Mouse (Mus musculus) mouse embryonic stem cell (cell line): ENCODE results near the gene Hist2h3b.
"Not testable (repeated sequence)": the region's sequence is repeated elsewhere in the genome, so short reads cannot be mapped to it uniquely, and the experiment has no call there.

ENCODE experiments used
- in situ Hi-C, 2 experiments: fragments of 300-500 bp; cut with MboI; formaldehyde crosslinking; loops; 1 replicate in 1 of 2; 3 replicates in 1 of 2; pipeline ENCODE4 v1.14.3; 2019 to 2020; ENCODE audit warnings: low sequenced_read_pairs in 2 of 2, low pct_unique_long_range_greater_than_20kb in 1 of 2, mixed read lengths in 1 of 2; ENCODE audit not compliant: unreplicated experiment in 1 of 2

Gene Hist2h3b

DNA sequence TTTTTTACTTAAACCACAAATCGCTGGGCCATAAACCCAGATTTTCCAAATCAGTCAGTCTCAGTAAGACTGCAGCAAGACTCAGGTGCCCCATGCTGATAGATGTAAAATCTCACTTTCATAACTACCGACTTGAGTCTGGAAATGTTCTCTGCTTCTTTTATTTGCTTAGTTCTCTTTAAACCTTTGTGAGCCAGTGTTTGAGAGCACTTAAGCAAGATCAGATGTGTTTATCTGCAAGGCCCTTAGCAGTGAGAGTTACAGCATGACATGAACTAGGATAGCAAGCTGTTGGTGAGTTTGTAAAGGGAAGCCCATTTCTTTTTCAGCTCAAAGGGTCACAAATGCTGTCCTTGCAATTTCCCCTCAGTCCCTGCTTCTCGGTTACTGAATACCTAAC is 11.3 kb upstream of the Hist2h3b start:
- in situ Hi-C loops, result no loop called here

DNA sequence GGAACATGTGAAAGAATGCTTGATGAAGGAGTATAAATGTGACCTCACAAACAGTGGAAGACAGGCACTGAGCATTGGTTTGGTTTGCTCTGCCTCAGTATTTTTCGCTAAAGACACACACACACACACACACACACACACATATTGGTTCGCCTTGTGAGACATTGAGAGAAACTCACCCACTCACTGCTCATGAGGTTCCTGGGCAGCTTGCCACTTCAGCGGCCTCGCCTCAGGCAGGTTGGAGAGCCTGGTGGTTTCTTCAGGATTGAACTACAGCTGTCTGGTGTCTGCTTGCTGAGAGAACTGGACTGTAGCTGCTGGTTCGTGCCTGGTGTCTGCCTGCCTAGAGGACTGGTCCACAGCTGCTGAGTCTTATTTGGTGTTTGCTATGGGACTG is 8.2 kb upstream of the Hist2h3b start:
- in situ Hi-C loops, result no loop called here

DNA sequence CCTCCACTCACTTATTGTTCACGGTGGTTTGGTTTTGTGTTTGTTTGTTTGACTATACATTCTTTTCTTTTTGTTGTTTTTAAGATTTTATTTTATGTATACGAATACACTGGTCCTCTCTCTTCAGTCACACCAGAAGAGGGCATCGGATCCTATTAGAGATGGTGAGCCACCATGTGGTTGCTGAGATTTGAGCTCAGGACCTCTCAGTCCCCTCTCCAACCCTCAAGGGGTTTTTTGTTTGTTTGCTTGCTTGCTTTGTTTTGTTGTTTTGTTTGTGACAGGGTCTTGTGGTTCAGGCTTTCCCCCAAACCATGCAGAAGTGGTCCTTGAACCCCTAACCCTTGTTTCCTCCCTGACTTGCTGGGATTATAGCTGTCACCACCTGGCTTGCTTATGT is 6.8 kb upstream of the Hist2h3b start:
- in situ Hi-C loops, result no loop called here

DNA sequence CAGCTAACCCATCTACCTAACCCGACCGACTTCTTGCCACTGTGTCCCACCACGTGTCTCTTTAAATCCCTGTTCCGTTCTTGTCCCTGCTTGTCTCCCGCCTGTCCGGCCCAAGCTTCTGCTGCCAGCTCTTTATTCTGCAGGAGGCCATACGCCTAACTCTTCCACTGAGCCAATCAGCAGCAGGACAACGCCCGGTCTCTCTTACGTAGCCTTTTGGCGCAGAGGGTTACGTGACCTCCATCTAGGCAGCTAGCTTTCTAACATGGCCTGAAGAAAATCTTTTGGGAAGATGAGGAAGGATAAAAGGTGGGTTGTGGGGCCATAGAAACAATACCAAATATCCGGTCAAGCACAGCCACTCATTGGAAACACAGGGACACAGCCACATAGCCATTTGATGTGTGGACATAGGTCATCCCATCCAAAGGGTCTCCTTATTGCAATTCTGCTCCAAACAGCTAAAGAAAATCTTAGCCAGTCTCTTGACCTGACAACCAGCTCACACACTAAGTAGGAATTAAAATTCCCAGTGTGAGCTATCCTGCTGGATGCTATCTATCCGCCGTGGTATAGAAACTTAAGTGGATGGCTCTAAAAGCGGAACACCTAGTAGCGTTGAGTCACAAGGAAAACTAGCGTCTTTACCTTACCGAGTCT is 6.1 kb upstream of the Hist2h3b start:
- in situ Hi-C loops, result no loop called here

DNA sequence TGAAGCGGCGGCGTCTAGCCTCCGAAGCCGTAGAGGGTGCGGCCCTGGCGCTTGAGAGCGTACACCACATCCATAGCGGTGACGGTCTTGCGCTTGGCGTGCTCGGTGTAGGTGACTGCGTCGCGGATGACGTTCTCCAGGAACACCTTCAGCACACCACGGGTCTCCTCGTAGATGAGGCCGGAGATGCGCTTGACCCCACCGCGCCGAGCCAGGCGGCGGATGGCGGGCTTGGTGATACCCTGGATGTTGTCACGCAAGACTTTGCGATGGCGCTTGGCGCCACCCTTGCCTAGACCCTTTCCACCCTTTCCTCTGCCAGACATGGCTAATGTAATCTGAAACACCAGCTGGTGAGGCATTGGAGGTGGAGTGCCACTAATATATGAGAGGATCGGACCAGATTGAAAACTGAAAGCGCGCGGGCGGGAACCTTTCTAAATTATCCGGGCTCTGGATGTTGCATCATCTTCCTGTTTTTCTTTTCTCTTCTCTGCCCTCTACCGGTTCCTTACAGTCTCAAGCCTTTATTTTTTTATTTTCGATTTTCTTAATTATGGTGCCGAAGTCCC is 5.4 kb upstream of the Hist2h3b start, which contains the start of gene Hist2h4:
TSS of gene Hist2h4 (minus strand) at position 333 of the 572 bp plus-strand sequence.
- in situ Hi-C loops, result no loop called here

DNA sequence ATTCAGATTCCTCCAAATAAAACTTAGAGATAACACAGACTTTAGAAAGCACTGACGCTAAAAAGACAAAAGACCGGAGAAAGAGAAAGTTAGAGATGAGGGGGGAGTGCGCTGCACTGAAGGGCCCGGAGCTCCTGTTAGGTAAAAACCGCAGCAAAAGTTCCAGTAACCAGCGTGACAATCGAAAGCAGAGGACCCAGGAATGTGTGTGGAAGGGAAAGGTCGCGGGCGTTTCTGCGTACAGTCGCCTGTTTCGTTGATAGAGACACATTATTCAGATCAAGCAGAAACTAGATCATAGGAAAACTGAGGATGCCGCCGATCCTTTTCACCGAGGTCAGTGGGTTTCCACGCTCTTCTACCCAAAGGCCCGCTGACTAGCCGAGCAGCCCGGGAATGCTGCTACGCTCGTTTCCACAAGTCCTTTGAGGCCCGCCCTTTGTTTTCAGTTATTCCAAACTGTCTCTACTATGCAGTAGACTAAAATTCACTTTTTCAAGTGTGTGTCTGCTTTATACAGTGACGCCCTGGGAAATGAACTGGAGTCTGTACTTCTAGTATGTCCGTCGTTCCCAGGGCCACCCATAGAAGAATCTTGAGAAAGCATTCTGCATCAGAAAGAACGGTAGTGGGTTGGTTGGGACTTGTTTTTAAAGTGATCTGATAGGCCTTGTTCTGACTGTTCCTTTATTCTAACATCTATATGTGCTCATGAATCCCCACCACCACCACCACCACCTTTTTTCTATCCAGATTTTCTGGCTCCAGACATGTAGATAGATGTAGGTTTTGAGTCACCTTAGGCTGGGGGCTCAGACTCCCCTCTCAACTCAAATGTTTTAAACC is 4.7 kb upstream of the Hist2h3b start:
- in situ Hi-C loops, result no loop called here

DNA sequence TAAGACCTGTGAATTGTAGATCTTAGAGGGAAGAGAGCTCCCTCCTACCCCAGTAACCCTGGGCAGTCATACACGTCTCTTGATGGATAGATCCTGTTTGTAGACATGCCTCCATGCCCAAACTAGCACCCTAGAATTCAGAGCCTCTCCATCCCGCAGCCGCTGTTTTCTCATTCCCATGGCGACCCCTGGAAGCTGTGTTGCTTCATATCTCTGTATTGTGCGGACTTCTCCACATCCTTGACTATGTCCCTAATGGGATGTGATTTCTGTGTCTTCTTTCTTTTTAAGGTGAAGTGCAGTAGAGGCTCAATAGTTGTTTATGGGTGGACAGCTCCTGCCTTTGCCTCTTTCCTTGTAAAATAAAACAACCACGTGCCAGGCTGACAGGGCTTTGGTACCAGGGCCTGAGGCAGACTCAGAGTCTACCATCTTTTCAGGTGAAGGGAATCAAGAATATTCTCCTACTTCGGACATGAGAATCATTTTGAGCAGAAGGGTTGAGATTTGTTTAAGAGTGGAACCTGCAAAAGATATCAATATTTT is 4.0 kb upstream of the Hist2h3b start:
- in situ Hi-C loops, result no loop called here

DNA sequence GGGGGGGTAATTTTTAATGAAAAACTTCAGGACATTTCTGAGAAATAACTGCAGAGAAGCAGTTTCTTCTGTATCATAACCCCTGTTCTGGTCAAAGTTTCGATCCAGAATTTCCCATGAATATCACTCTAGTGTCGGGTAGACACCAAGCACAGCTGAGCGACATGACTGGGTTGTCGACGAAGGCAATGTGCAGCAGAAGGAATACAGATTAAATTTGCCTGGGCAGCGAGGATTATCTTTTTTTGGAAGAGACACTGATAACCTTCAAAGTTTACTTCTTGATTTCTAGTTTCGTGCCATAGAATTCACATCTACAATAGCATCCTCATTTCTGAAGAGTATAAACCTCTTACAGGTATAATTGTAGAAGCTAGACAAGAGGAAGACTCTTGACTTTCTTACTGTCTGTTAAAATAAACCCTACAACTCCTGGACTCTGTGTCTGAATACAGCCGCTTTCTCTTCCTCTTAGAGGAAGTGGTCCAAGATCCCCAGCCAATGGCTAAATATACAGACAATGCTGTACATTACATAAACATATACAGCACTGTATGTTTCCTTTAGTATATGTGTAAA is 2.2 kb upstream of the Hist2h3b start:
- in situ Hi-C loops, result no loop called here

DNA sequence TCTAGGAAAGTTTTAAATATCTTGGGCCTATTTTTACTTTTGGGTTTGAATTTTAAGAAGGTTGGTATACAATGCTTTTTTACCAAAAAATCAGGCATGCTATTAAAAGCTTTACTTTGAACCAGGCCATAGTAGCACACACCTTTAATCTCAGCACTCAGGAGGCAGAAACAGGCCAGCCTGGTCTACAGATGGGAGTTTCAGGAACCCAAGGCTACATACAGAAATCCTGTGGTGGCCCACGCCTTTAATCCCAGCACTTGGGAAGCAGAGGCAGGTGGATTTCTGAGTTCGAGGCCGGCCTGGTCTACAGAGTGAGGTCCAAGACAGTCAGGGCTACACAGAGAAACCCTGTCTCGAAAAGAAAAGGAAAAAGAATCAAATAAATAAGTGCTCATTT is 913 bp upstream of the Hist2h3b start:
- in situ Hi-C loops, result no loop called here

DNA sequence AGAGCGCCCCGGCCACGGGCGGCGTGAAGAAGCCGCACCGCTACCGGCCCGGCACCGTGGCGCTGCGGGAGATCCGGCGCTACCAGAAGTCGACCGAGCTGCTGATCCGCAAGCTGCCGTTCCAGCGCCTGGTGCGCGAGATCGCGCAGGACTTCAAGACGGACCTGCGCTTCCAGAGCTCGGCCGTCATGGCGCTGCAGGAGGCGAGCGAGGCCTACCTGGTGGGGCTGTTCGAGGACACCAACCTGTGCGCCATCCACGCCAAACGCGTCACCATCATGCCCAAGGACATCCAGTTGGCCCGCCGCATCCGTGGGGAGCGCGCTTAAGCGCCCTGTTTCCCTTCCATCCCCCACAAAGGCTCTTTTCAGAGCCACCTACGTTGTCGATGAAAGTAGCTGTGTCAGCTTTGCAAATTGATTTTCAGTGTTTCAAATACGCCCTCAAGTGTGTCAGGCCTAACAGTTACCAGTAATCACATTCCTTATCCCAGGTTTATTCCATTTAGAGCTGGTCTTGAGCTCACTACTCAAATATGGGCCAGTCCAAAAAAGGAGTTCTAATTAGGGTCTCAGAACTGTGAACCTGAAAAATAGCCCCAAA is 423 bp downstream of the Hist2h3b start:
- in situ Hi-C loops, result not testable (repeated sequence)

DNA sequence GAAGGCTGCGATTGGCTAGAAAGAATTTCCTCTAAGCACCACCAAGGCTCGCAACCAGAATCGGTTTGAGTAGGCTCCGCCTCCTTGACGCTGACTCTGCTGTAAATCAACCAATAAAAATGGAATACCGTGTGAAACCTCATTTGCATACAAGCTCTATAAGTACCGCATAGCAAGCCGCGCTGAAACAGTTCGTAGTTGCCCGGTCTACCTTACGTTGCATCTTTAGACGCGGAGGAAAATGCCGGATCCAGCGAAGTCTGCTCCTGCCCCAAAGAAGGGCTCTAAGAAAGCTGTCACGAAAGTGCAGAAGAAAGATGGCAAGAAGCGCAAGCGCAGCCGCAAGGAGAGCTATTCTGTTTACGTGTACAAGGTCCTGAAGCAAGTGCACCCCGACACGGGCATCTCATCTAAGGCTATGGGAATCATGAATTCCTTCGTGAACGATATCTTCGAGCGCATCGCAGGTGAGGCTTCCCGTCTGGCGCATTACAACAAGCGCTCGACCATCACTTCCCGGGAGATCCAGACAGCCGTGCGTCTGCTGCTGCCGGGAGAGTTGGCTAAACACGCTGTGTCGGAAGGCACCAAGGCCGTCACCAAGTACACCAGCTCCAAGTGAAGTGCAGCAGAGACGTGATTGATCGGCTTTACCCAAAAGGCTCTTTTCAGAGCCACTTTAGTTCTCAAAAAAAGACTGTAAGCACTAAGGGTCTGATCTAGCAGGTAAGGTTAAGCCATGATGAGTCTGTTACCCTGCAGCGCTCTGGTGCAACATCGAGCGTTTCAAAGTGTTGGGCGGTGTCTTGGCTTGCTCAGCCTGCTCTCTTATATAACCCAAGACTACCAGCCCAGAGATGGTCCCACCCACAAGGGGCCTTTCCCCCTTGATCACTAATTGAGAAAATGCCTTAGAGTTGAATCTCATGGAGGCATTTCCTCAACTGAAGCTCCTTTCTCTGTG is 1.3 kb downstream of the Hist2h3b start, which contains the start of gene Hist2h2bb:
TSS of gene Hist2h2bb (plus strand) at position 242 of the 964 bp plus-strand sequence.
- in situ Hi-C loops, result no loop called here

DNA sequence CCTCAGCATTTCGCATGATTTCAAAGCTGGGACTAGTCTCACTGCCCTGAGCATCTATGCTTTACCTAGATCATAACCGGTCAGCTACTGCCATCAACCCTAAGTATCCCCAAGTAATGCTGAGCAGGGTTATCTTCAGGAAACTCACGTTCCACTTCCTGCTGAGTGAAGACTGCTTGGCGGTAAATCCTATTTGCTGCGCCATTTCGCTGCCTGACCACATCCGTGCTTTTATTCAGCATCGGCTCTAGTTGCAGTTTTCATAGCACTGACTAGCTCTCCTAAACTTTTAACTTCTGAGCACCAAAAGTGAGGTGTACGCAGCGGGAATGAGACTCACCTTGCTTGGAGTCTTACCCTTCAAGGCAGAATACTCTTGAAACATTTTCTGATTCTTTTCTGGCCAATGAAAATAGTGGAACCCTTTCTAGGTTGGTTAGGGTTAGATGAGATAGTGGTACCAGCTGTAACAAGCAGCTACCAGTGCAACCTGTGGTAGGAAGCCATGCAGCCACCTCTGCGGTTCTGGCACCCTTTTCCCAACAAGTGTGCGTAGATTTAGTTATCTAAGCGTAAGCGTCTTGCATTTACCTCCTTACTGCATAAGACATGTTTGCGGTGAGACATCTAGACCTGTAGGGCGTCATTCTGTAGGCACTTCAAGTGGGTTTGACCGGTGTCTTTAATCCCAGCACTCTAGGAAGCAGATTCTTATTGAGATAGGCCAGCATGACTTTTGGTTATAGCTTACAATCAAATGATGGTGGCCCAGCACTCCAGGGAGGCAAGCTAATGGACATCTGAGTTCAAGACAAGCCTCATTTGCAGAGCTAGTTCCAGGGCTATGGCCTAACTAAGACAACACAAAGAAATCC is 5.4 kb downstream of the Hist2h3b start:
- in situ Hi-C loops, result no loop called here

DNA sequence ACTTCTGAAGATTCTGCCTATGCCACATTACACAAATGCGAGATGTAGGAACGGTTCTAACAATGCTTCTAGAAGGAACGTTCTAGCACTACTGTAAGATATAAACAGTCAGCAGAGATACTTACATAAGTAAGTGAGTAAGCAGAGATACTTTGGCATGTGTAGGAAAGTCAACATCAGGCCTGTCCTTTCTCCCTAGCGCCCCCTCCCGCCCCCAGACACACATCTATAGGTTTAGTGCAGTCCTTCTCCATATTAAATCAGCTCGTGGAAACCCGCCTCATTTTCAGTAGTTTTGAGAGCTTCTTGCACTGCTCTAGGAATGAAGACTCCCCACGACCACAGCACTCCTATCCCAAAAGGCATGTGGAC is 9.0 kb downstream of the Hist2h3b start:
- in situ Hi-C loops, result no loop called here

DNA sequence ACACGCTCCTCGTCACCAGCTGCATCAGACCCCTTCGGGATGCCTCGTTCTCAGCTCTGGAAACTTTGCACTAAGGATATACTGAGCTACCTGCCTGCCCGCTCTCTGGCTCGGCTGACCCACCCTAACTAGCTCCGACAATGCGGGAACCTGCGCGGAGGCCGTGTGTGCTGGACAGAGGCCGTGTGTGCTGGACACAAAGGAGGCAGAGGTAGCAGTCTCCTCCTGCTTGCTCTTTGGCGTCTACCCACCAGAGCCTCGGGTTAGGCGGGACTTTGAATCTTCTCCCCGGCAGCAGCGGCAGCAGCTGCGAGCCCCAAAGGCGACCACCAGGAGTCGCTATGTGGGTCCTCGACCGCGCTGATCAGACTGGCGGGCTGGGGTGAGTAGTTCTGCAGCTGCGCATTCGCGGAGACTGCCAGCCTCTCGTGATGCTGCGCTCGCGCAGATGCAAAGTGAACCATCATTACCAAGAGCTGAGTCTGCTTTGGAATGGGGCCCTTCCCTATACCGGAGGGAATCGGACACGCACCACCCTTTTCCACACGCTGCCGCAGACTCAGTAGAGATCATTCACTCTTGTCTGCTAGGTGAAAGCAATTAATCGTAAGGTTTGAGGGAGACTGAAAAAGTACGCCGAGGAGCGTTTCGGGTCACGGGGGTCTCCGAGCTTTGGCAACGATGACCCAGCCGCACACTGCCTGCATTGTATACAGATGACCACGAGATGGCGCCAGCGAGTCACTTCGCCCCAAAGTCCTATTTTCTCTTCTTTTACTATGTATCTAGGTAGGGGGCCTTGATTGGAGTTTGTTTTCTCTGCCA is 9.6 kb downstream of the Hist2h3b start:
- in situ Hi-C loops, result no loop called here

DNA sequence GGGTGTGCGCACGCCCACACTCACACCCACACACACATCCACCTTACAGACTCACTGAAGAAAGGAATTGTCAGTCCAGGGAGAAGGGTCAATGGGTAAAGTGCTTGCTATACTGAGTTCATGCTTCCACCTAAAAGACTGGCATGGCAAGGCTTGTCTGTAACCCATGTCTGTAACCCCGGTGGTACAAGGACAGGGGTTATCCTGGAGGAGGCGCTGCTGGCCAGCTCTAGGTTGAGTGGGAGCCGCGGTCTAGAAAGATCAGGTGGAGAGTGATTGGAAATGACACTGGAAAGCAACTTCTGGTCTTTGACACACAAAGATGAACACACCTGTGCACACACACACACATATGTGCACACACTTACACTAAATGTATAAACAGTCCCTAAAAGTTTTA is 12.2 kb downstream of the Hist2h3b start:
- in situ Hi-C loops, result loop anchor here in 1 of 2 experiments (5.0 kb wide), 1 partner anchor 157 kb away; no protein-coding TSS in a partner anchor

DNA sequence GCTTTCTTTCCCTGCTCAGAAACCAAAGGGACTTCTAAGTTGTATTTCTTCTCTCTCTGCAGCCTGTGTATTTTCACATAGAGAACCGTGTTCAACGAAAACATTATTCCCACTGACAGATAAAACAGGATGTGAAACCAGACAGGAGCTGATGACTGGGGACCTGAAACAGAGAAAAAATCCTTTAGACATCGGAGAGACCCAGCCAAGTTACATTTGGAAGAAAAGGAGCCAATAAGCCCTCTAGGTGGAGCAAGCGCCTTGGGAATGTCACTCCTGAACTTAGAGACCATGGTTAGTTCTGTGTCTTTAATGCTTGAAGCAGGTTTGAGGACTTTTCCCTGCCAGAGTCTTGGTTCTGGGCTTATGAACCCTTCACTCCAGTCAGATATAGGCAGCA is 16.0 kb downstream of the Hist2h3b start:
- in situ Hi-C loops, result loop anchor here in 1 of 2 experiments (5.0 kb wide), 1 partner anchor 153 kb away; no protein-coding TSS in a partner anchor
